Mouse (Mus musculus): ENCODE measurements around the gene Jazf1.

- TF ChIP-seq CTCF (IDR thresholded peaks at IDR 0.05; ENCODE audit: borderline replicate concordance, control insufficient read depth, extremely low read depth, insufficient read depth, low read length, poor library complexity): no peak
- TF ChIP-seq POLR2A (IDR thresholded peaks at IDR 0.05; ENCODE audit: control insufficient read depth, extremely low read depth, insufficient read depth, low read length, poor library complexity): no peak
These were observed 288.9 kb downstream of the Jazf1 start for GRCm38 (mm10) chr6:52779546-52779945.
